Mouse (Mus musculus) embryonic facial prominence, embryonic 11.5 days (tissue): ENCODE measurements at regions not wholly inside any gene's neighbourhood (a gene's known extent, or its start where the extent isn't known, plus 50 kb on each side); places are given as distances from the start of the nearest gene placed in this dataset.

ENCODE experiments used
- ATAC-seq: fragments of 200-750 bp; cut with Nextera tagmentation; replicated peaks from 2 replicates; pipeline ENCODE4 v1.8.0; 2017; ENCODE audit warnings: low read depth; ENCODE audit not compliant: insufficient number of reproducible peaks, low FRiP score, low TSS enrichment
- DNase-seq: peaks from one replicate; pipeline ENCODE4 v3.0.0-alpha.2; 2015; ENCODE audit warnings: low spot score
- H3K27ac ChIP-seq: fragments of 300-500 bp; sonication (generic); replicated peaks from 2 replicates; pipeline ENCODE4 v1.5.1; 2014; ENCODE audit warnings: mild to moderate bottlenecking, low read depth, low read length, control low read depth
- H3K27me3 ChIP-seq: fragments of 300-500 bp; sonication (generic); 2 replicates; pipeline ENCODE4 v1.6.1; 2014; ENCODE audit warnings: mild to moderate bottlenecking, low read length, moderate library complexity, mixed read lengths; ENCODE audit not compliant: control insufficient read depth, insufficient read depth
- H3K36me3 ChIP-seq: fragments of 300-500 bp; sonication (generic); replicated peaks from 2 replicates; pipeline ENCODE4 v1.6.1; 2014; ENCODE audit warnings: low read depth, mild to moderate bottlenecking, low read length, moderate library complexity, mixed read lengths; ENCODE audit not compliant: control insufficient read depth, insufficient read depth
- H3K4me1 ChIP-seq: fragments of 300-500 bp; sonication (generic); 2 replicates; pipeline ENCODE4 v1.6.1; 2014; ENCODE audit warnings: low read length, mixed read lengths; ENCODE audit not compliant: control insufficient read depth, insufficient read depth
- H3K4me2 ChIP-seq: fragments of 300-500 bp; sonication (generic); 2 replicates; pipeline ENCODE4 v1.6.1; 2014; ENCODE audit warnings: low read depth, mild to moderate bottlenecking, control low read depth, low read length, moderate library complexity
- H3K4me3 ChIP-seq: fragments of 300-500 bp; sonication (generic); 2 replicates; pipeline ENCODE4 v1.5.1; 2014; ENCODE audit warnings: low read depth, low read length, control low read depth
- H3K9ac ChIP-seq: fragments of 300-500 bp; sonication (generic); replicated peaks from 2 replicates; pipeline ENCODE4 v1.6.1; 2014; ENCODE audit warnings: mild to moderate bottlenecking, control low read depth, low read length
- H3K9me3 ChIP-seq: fragments of 300-500 bp; sonication (generic); replicated peaks from 2 replicates; pipeline ENCODE4 v1.6.1; 2016; ENCODE audit warnings: mild to moderate bottlenecking, low read length, inconsistent platforms, mixed read lengths; ENCODE audit not compliant: control insufficient read depth
- WGBS: fragments of 180-500 bp; shearing (Covaris S2); extraction: QIAGEN DNeasy Blood & Tissue Kit; methylation state at CpG from one replicate; pipeline ENCODE4 v1.1.7; 2014; 5-methylcytosine and 5-hydroxymethylcytosine counted together

DNA sequence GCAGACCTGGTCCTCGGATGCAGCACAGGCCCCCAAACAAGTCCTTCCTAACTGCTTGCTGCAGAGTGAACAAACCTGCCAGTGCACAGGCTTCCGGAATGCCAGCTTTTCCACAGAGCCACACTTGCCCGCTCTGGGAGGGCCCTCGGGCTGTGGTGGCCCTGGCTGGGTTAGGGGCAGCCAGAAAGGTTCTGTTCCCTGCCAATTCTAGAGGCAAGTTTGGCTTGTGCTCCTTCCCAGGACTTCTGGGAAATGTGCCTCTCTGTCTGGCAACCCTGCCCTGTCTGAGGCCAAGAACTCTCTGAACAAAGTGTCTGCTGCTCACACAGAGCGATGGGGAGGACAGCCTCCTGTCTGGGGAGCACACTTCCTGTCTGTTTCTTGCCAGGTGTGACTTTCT, 66.4 kb downstream of the Xrcc2 start:
- H3K4me3 ChIP-seq = no peak overlapping the region
- DNase-seq (no peak), ATAC-seq (no peak)
- H3K36me3 ChIP-seq = no peaks in the 10 kb centered on the region
- no peak overlapping the region for H3K27ac ChIP-seq
- H3K27me3 ChIP-seq = no peaks in the 10 kb centered on the region
- H3K4me2 ChIP-seq = no peak overlapping the region
- no peaks in the 10 kb centered on the region for H3K9me3 ChIP-seq
- H3K9ac ChIP-seq = no peak overlapping the region
- H3K4me1 ChIP-seq = no peaks in the 10 kb centered on the region
- 89% methylated on average over 5 of the region's 5 CpGs for WGBS

DNA sequence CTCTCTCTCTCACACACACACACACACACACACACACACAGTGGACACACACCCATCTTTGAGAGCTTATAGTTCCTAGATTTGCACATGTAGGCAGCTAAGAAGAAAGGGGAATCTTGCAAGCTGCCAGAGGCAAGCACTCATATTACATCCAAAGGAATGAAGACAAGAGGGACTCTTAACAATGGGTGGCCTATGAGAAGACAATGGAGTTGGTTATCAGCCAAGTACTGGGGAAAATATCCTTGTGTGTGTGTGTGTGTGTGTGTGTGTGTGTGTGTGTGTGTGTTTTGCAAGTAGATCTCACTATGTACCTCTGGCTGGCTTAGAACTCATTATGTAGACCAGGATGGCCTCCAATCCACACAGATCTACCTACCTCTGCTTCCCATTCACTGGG, 67.5 kb downstream of the Xrcc2 start:
- Histone ChIP-seq H3K27ac (no peak overlapping the region), H3K27me3 (no peaks in the 10 kb centered on the region), H3K4me1 (no peaks in the 10 kb centered on the region), H3K4me3 (no peak overlapping the region), H3K4me2 (no peak overlapping the region), H3K9ac (no peak overlapping the region), H3K36me3 (no peaks in the 10 kb centered on the region), H3K9me3 (no peaks in the 10 kb centered on the region)
- no peak for ATAC-seq
- DNase-seq = no peak

DNA sequence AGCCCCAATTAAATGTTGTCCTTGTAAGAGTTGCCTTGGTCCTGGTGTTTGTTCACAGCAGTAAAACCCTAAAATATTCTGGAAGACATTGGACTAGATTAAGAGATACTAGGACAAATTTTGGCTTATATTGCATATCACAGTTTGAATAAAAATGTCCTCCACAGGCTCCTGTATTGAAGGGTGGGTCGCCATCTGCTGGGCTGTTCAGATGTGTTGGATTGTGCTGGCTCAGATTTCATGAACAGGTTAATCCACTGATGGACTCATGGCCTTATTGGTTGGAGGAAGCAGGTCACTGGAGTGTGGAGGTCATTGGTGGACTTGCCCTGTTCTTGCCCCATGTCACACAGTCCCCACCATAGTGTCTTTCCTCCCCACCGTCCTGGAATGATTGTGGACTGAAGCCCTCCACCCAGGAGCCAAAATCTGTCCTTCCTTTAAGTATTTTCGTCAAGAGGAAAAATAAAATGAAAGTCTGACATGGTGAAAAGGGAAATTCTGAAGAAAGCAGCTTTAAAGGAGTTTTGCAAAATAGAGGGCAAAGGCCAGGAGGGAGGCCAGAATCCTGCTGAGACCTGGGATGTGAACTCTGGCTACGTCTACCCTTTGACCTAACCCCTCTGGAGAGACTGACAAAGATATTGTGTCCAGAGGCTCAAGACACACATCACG, 72.6 kb downstream of the Xrcc2 start:
- H3K27ac ChIP-seq = no peak overlapping the region
- 68% methylated on average over 5 of the region's 5 CpGs for WGBS
- H3K4me1 ChIP-seq = no peaks in the 10 kb centered on the region
- no peaks in the 10 kb centered on the region for H3K36me3 ChIP-seq
- DNase-seq (no peak), ATAC-seq (no peak)
- H3K4me3 ChIP-seq = no peak overlapping the region
- no peaks in the 10 kb centered on the region for H3K9me3 ChIP-seq
- no peak overlapping the region for H3K4me2 ChIP-seq
- no peak overlapping the region for H3K9ac ChIP-seq
- no peaks in the 10 kb centered on the region for H3K27me3 ChIP-seq

DNA sequence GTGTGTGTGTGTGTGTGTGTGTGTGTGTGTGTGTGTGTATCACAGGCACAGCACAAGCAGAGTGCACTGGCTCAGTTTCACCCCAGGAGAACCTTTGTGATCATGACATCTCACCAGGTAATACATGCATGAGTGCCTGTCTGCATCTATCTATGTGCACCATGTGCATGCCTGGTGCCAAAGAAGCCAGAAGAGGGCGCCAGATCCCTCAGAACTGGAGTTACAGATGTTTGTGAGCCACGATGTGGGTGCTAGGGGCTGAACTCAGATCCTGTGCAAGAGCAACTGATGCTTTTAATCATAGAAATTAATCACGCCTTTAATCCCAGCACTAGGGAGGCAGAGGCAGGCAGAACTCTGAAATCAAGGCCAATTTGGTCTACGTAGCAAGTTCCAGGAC, 75.9 kb downstream of the Xrcc2 start:
- no peak overlapping the region for H3K4me3 ChIP-seq
- no peak overlapping the region for H3K4me2 ChIP-seq
- H3K27ac ChIP-seq = no peak overlapping the region
- H3K9ac ChIP-seq = no peak overlapping the region
- no peaks in the 10 kb centered on the region for H3K9me3 ChIP-seq
- ATAC-seq (no peak), DNase-seq (no peak)
- H3K36me3 ChIP-seq = no peaks in the 10 kb centered on the region
- H3K27me3 ChIP-seq = no peaks in the 10 kb centered on the region
- H3K4me1 ChIP-seq = no peaks in the 10 kb centered on the region
- WGBS = 78% methylated on average over 4 of the region's 4 CpGs

DNA sequence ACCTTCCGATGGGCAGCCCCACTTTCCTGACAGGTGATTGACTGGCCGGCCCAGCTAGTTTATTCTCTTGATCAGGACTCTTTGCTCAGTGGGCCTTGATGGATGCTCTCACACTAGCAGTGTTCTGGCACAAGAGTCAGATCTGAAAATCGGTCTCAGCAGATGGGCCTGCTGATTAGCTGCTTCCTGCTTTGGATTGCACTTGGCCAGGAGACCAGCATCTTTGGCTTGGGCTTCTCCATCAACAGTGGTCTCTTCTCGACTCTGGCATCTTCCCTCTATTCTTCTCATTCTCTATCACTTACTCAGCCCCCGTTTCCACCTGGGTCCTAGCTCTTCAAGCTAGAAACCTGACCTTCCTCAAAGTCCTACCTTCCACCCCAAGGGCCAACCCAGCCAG, 77.1 kb downstream of the Xrcc2 start:
- Histone ChIP-seq H3K4me1 (no peaks in the 10 kb centered on the region), H3K4me3 (no peak overlapping the region), H3K27me3 (no peaks in the 10 kb centered on the region), H3K36me3 (no peaks in the 10 kb centered on the region), H3K9ac (no peak overlapping the region), H3K4me2 (no peak overlapping the region), H3K9me3 (no peaks in the 10 kb centered on the region), H3K27ac (no peak overlapping the region)
- no peak for ATAC-seq
- DNase-seq = no peak
- WGBS = 86% methylated on average over 5 of the region's 5 CpGs

DNA sequence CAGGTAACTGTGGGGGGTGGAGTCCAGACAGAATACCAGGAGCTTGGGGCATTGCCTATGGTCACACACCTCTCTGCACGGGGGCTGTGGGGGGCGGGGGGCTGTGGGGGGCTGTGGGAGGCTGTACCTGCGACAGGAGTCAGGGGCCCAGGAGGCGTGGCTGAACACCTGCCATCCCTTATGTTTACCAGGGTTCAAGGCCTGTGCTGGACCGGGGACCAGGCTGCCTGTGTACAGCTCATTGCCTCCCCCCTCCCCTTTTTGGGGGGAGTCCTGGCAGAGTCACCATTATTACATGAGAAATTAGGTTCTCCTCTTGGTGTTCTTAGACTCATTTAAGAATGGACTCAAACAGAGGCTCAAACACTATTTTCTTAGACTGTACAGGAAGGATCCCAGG, 78.5 kb downstream of the Xrcc2 start:
- 88% methylated on average over 5 of the region's 5 CpGs for whole genome bisulfite sequencing
- Histone ChIP-seq H3K27ac (no peak overlapping the region), H3K9ac (no peak overlapping the region), H3K4me2 (no peak overlapping the region), H3K36me3 (no peaks in the 10 kb centered on the region), H3K27me3 (no peaks in the 10 kb centered on the region), H3K4me1 (no peaks in the 10 kb centered on the region), H3K9me3 (no peaks in the 10 kb centered on the region), H3K4me3 (no peak overlapping the region)
- ATAC-seq = no peak
- DNase-seq = no peak

DNA sequence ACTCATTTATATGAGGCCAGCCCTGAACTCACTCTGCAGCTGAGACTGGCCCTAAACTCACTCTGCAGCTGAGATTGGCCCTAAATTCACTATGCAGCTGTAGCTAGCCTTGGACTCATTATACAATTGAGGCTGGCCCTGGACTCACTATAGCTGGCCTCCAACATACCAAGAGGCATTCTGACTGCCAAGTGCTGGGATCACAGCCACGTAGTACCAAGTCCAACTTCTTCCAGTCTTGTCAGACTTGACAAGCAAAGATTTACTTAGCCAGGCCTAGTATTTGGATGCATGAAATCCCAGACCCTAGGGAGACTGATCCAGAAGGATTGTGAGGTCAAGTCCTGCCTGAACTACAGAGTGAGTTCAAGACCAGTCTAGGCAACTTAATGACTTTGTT, 81.6 kb downstream of the Xrcc2 start:
- Histone ChIP-seq H3K9ac (no peak overlapping the region), H3K4me2 (no peak overlapping the region), H3K27me3 (no peaks in the 10 kb centered on the region), H3K9me3 (no peaks in the 10 kb centered on the region), H3K36me3 (no peaks in the 10 kb centered on the region), H3K4me3 (no peak overlapping the region), H3K27ac (no peak overlapping the region), H3K4me1 (no peaks in the 10 kb centered on the region)
- 64% methylated on average over 1 of the region's 1 CpGs for WGBS
- ATAC-seq (no peak), DNase-seq (no peak)

DNA sequence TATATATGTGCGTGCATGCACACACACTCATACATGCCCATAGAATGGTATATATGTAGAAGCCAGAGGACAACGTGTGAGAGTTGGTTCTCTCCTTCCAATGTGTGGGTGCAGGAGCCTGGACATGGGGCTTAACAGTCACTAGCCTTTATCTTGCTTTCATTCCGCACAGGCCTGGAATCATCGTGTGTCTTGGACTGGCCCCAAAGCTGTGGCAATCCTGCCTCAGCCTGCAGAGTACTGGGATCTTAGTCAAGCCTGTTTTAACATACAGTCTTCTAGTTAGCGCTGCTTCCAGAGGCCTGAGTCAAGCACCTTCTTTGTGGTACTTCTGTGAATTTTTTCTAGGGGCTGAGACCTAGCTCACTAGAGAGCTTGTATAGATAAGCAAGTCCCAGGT, 85.8 kb downstream of the Xrcc2 start:
- 90% methylated on average over 5 of the region's 5 CpGs for WGBS
- Histone ChIP-seq H3K4me3 (no peak overlapping the region), H3K36me3 (no peaks in the 10 kb centered on the region), H3K4me1 (no peaks in the 10 kb centered on the region), H3K27me3 (no peaks in the 10 kb centered on the region), H3K4me2 (no peak overlapping the region), H3K9me3 (no peaks in the 10 kb centered on the region), H3K27ac (no peak overlapping the region), H3K9ac (no peak overlapping the region)
- no peak for ATAC-seq
- no peak for DNase-seq
